Mouse (Mus musculus) embryonic facial prominence, embryonic 10.5 days (tissue): ENCODE measurements around the gene Kif2c. TPM values are rescaled to one million over a fixed set of nuclear protein-coding genes. Genes with fewer than 3 reads are reported as not detected.
A peak's percentile ranks its signal among the peaks of the same experiment; 100 is the strongest.

Source experiments
- DNase-seq: peaks from one replicate; pipeline ENCODE4 v3.0.0-alpha.2; 2017; ENCODE audit warnings: low spot score
- H3K27ac ChIP-seq: fragments of 300-500 bp; sonication (generic); replicated peaks from 2 replicates; pipeline ENCODE4 v1.5.1; 2016; ENCODE audit warnings: mild to moderate bottlenecking
- H3K27me3 ChIP-seq: fragments of 300-500 bp; sonication (generic); replicated peaks from 2 replicates; pipeline ENCODE4 v1.6.1; 2016; ENCODE audit warnings: low read depth, mild to moderate bottlenecking; ENCODE audit not compliant: poor library complexity, severe bottlenecking
- H3K36me3 ChIP-seq: fragments of 300-500 bp; sonication (generic); replicated peaks from 2 replicates; pipeline ENCODE4 v1.6.1; 2016; ENCODE audit warnings: mild to moderate bottlenecking, moderate library complexity
- H3K4me1 ChIP-seq: fragments of 300-500 bp; sonication (generic); 2 replicates; pipeline ENCODE4 v1.6.1; 2016
- H3K4me3 ChIP-seq: fragments of 300-500 bp; sonication (generic); 2 replicates; pipeline ENCODE4 v1.5.1; 2016; ENCODE audit warnings: mild to moderate bottlenecking, moderate library complexity
- H3K9me3 ChIP-seq: fragments of 300-500 bp; sonication (generic); 2 replicates; pipeline ENCODE4 v1.6.1; 2016; ENCODE audit warnings: mild to moderate bottlenecking
- WGBS: fragments of 180-500 bp; shearing (Covaris S2); methylation state at CpG from one replicate; pipeline ENCODE4 v1.1.7; 2016; 5-methylcytosine and 5-hydroxymethylcytosine counted together
- polyA plus RNA-seq: library from polyadenylated mRNA; unstranded; fragments of >200 nt; fragmentation: Nextera tagmentation; extraction: Ambion mirVana; gene quantifications from 2 replicates; pipeline ENCODE4 v1.2.1, GENCODE M21; 2016

Gene Kif2c
- polyA plus RNA-seq = 115 and 119 TPM in 2 replicates

DNA sequence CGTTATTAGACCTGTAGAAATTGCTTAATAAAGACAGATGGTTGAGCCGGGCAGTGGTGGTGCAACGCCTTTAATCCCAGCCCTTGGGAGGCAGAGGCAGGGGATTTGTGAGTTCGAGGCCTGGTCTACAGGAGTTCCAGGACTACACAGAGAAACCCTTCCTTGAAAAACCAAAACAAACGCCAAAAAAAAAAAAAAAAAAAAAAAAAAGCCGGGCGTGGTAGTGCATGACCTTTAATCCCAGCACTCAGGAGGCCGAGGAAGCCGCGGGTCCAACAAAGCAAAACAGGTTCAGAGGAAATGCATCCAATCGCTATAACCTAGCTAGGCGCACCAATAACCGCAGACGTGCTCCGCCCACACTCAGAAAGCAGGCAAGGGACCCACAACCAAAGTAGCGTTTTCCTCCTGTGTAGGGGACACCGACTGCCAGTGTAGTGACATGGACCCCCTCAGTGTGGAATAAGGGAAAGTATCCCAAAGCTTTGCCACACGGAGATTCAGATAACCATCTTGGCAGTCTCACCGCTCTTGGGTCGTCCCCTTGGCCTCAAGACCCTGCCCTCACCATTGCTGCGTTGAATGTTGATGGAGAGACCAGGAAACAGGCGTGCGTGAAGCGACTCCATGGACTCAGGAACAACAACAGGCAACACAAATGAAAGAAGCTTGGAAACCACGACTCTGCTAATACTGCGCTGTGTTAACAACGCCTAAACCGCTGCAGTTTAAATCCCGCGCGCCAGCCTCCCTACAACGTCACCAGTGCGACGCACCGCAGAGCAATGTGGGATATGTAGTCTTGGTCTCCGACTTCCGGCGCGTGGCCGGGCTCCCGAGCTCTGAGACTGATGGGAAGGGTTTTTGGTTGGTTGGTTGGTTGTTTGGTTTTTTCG, at the start of gene Kif2c:
Gene Kif2c, minus strand, starts transcription at position 777 of the 896 bp plus-strand sequence.
- WGBS = 1% methylated on average over 42 of the region's 42 CpGs
- Histone ChIP-seq H3K36me3 (peaks cover 32% of the 10 kb centered on the region), H3K4me1 (peaks cover 16% of the 10 kb centered on the region), H3K9me3 (no peaks in the 10 kb centered on the region), H3K27me3 (no peaks in the 10 kb centered on the region), H3K27ac (peak within 1 kb of the TSS; percentile 93), H3K4me3 (peak within 1 kb of the TSS; percentile 88)
- peak; percentile 93 for DNase-seq

DNA sequence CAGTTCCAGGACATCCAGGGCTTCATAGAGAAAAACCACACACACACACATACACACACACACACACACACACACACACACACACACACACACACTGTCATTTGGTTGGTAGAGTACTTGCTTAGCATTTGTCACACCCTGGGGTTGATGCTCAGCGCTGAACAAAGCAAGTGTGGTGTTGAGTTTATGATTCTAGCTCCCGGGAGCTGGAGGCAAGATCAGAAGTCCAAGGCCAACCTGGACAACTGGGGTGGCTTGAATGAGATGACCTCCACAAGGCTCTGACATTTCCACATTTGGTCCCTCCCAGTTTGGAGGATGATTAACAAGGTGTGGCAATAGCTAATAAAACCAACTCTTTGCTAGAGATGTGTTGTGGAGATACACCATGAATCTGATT, 48.8 kb upstream of the Kif2c start:
- WGBS = 84% methylated on average over 2 of the region's 2 CpGs
- no peaks in the 10 kb centered on the region for H3K9me3 ChIP-seq
- H3K27ac ChIP-seq = no peak overlapping the region
- no peak for DNase-seq
- H3K27me3 ChIP-seq = no peaks in the 10 kb centered on the region; the same call in 1 of the 2 replicates
- peaks cover 19% of the 10 kb centered on the region for H3K4me1 ChIP-seq
- H3K36me3 ChIP-seq = no peaks in the 10 kb centered on the region
- no peak overlapping the region for H3K4me3 ChIP-seq

DNA sequence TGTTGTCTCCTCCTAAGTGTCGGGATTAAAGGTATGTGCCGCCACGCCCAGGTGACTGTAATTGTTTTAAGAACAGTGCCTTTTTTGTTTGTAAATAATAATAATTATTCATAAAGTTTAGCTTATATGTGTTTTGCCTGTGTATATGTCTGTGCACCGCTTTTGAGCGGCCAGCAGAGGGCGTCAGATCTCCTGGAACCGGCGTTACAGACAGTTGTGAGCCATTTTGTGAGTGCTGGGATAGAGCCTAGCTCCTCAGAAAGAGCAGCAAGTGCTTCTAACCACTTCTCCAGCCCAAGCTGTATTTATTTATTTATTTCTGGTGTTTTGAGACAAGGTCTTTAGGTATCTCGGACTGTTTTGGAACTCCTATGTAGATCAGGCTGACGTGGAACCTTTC, 47.9 kb upstream of the Kif2c start:
- Histone ChIP-seq H3K4me1 (peaks cover 11% of the 10 kb centered on the region), H3K36me3 (no peaks in the 10 kb centered on the region), H3K4me3 (no peak overlapping the region), H3K27ac (no peak overlapping the region), H3K9me3 (no peaks in the 10 kb centered on the region), H3K27me3 (no peaks in the 10 kb centered on the region; the same call in 1 of the 2 replicates)
- no peak for DNase-seq
- 50% methylated on average over 10 of the region's 10 CpGs for WGBS

DNA sequence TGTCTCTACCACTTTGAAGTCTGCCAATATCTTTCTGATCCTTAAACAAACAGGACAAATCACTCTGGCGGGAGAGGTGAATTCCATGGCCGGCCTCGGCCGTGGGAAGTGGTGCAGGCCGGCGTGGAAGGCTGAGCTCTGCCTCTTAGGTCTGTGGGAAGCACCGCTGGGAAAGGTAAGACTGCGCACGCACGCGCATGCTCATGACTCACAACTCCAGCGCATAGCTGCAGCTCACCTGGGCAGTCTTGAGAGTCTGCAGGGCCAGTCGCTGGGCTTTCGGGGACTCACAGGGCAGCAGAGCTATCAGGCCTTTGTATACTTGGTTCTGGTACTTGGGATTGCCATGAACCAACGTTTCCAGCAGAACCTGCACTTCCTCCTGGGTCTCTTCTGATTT, 47.2 kb upstream of the Kif2c start:
- Histone ChIP-seq H3K4me3 (no peak overlapping the region), H3K27me3 (no peaks in the 10 kb centered on the region; the same call in 1 of the 2 replicates), H3K4me1 (peaks cover 9% of the 10 kb centered on the region), H3K27ac (no peak overlapping the region), H3K9me3 (no peaks in the 10 kb centered on the region), H3K36me3 (no peaks in the 10 kb centered on the region)
- 75% methylated on average over 15 of the region's 15 CpGs for WGBS
- DNase-seq = no peak

DNA sequence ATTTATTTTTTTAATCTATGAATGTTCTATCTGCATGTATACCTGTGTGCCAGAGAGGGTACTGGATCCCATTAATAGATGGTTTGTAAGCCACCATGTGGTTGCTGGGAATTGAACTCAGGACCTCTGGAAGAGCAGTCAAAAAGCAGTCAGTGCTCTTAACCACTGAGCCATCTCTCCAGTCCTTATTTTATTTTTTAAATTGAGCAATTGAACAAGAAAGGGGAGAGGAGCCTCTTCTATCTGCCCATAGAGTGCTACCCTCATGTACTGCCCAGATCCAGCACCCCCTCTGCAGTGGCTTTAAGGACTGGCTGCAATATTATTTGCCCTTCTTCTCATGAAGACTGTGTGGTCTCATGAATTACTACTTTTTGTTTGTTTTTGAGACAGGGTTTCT, 42.8 kb upstream of the Kif2c start:
- Histone ChIP-seq H3K4me1 (0 out of 2 replicates have a peak, but pooled peaks cover 3% of the 10 kb centered on the region), H3K36me3 (no peaks in the 10 kb centered on the region), H3K4me3 (no peak overlapping the region), H3K27me3 (no peaks in the 10 kb centered on the region; the same call in 1 of the 2 replicates), H3K9me3 (no peaks in the 10 kb centered on the region), H3K27ac (no peak overlapping the region)
- no peak for DNase-seq

DNA sequence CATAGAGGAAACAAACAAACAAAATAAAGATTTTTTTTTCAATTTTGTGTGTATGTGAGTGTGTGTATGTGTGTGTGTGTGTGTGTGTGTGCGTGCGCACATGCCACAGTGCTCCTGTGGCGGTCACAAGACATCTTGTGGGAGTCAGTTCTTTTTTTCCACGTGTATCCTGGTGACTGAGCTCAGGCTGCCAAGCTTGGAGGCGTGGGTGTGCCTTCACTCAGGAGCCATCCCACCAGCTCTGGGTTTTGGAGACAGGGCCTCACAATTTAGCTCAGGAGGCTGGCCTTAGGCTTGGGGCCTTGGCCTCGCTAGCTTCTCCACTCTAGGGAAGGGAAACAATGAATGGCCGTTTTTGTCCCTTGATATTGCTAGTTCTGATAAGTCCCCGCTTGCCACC, 41.7 kb upstream of the Kif2c start:
- H3K4me3 ChIP-seq = no peak overlapping the region
- no peaks in the 10 kb centered on the region; the same call in 1 of the 2 replicates for H3K27me3 ChIP-seq
- DNase-seq = no peak
- H3K36me3 ChIP-seq = no peaks in the 10 kb centered on the region
- H3K27ac ChIP-seq = no peak overlapping the region
- H3K9me3 ChIP-seq = no peaks in the 10 kb centered on the region
- 79% methylated on average over 8 of the region's 8 CpGs for WGBS
- H3K4me1 ChIP-seq = 0 out of 2 replicates have a peak, but pooled peaks cover 3% of the 10 kb centered on the region

DNA sequence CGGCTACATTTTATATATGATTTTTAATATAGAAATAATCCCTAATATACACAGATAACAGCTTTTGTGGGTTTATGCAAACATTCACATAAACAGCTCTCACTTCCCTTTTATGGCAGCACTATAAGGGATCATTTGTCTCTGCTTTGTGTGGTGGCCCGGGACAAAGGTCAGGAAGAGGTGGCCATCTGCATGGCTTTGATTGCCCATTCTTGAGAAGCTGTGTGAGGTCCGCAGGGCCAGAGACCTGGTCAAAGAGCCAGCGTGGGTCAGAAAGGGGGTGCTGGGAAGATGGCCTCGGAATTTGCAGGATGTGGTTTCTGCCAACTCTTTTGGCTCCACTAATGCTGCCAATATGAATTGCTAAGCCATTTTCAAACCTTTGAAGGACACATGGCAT, 40.6 kb upstream of the Kif2c start:
- H3K27ac ChIP-seq = no peak overlapping the region
- H3K4me3 ChIP-seq = no peak overlapping the region
- no peak for DNase-seq
- H3K4me1 ChIP-seq = no peaks in the 10 kb centered on the region
- 57% methylated on average over 5 of the region's 5 CpGs for WGBS
- no peaks in the 10 kb centered on the region for H3K36me3 ChIP-seq
- no peaks in the 10 kb centered on the region for H3K27me3 ChIP-seq
- H3K9me3 ChIP-seq = no peaks in the 10 kb centered on the region

DNA sequence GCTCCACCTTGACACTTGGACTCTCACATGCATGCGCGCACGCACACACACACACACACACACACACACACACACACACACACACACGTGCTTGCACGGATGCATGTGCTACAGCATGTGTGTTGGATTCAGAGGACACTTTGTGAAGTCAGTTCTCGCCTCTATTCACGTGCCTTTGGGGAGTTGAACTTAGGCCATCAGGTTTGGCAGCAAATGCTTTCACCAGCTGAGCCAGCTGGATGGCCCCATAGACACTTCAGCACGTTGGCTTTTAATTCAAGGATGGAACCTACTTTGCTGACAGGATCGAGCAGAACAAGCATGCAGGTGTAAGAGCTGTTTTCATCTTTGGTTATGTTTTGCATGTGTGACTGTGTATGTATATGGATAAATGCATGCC, 39.4 kb upstream of the Kif2c start:
- Histone ChIP-seq H3K4me1 (no peaks in the 10 kb centered on the region), H3K27ac (no peak overlapping the region), H3K36me3 (no peaks in the 10 kb centered on the region), H3K27me3 (no peaks in the 10 kb centered on the region), H3K9me3 (no peaks in the 10 kb centered on the region), H3K4me3 (no peak overlapping the region)
- no peak for DNase-seq
- 82% methylated on average over 9 of the region's 9 CpGs for WGBS

DNA sequence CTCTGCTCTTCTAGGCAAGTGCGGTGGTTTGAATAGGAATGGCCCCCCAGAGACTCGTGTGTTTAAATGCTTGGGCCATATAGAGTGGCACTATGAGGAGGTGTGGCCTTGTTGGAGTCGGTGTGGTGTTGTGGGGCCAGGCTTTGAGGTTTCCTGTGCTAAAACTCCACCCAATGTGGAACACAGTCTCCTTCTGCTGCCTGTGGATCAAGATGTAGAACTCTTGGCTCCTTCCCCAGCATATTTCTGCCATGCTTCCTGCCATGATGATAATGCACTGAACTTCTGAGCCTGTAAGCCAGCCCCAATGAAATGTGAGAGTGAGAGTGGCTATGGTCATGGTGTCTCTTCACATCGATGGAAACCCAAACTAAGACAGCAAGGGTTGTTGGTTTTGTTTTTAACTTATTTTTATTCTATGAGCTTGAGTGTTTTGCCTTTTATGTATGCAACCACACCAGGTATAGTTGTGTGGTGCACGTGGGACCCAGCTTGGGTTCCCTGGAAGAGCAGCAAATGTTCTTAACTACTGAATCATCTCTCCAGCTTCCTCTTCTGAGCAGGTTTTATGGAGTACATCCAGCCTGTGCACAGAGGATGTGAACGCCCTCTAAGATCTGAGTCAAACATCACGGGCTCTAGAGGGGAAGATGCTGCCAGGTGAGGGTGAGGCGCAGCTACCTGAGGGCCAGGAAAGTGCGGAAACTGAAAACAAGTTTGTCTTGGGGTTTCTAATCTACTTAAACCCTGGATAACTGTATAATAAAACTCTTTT, 38.5 kb upstream of the Kif2c start:
- 80% methylated on average over 9 of the region's 9 CpGs for WGBS
- no peak for DNase-seq
- Histone ChIP-seq H3K27ac (no peak overlapping the region), H3K9me3 (no peaks in the 10 kb centered on the region), H3K27me3 (no peaks in the 10 kb centered on the region), H3K36me3 (no peaks in the 10 kb centered on the region), H3K4me1 (no peaks in the 10 kb centered on the region), H3K4me3 (no peak overlapping the region)

DNA sequence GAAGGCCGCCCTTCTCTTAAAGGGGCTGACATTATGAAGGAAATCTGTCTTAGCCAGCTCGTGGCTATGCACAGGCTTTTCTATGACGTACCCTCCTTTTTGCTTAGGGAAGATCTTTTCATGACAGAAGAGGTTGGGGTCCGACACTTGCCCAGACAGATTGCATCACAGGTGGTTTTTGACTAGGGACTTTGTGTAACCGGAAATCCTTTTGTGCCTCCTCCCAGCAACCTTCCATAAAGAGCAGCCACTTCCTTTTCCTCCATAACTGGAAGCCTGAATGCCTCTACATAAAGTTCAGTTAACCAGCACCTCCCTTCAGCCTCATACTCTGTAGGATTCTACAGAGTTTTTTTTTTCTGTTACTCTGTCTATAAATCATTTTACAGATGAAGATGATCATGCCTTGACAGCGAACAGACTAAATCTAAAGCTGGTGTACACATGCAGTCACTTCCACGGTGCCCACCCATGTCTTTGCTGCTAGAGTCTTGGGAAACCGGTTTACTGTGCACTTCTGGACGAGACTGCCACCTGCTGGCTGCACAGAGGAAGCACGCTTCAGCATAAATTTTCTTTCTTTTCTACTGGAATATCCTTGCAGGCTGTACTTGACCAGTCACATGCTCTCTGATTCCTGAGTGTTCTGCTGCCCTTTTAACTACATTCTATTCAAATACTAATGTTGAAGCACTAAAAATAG, 36.2 kb upstream of the Kif2c start:
- WGBS = 40% methylated on average over 10 of the region's 10 CpGs
- Histone ChIP-seq H3K36me3 (no peaks in the 10 kb centered on the region), H3K27ac (no peak overlapping the region), H3K4me3 (no peak overlapping the region), H3K27me3 (no peaks in the 10 kb centered on the region), H3K4me1 (peaks cover 2% of the 10 kb centered on the region; the same call in 1 of the 2 replicates), H3K9me3 (no peaks in the 10 kb centered on the region)
- peak; percentile 70 for DNase-seq

DNA sequence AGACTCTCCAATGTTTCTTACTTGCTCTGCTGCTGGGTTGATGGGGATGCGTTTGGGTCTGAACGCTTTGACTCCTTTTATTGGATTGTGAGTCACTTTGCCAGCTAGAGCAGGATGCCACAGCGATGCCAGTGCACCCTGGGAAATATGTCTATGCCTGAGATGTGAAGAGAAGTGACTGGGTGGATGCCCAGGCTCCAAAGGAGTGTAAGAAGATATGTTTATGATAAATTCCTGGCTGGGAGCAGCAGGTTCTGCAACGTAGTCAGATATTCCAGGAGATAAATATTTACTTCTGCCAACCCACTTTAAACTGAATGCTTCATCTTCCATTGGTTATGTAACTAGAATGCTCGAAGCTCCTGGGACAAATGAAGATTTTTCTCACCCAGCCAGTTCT, 34.6 kb upstream of the Kif2c start:
- H3K9me3 ChIP-seq = no peaks in the 10 kb centered on the region
- DNase-seq = no peak
- WGBS = 76% methylated on average over 5 of the region's 5 CpGs
- H3K4me3 ChIP-seq = no peak overlapping the region
- no peaks in the 10 kb centered on the region for H3K27me3 ChIP-seq
- H3K36me3 ChIP-seq = no peaks in the 10 kb centered on the region
- H3K27ac ChIP-seq = no peak overlapping the region
- peaks cover 15% of the 10 kb centered on the region for H3K4me1 ChIP-seq

DNA sequence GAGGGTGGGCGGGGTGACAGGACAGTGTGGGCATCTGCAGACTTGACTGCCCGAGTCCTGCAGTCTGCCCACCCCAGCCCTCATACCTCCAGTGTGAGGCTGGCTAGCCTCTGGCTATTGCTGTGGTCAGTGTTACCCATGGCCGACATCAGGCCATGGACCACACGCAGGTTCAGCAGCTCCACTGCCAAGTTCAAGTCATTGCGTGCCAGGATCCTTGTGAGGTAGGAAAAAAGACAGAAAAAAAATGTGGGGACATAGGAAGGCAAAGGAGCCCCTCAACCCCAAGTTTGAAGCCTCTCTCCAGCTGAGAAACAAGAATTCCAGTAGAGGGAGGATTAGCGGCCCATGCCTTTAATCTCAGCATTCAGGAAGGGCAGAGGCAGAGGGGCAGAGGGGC, 31.8 kb upstream of the Kif2c start:
- H3K27me3 ChIP-seq = no peaks in the 10 kb centered on the region
- no peaks in the 10 kb centered on the region for H3K9me3 ChIP-seq
- H3K36me3 ChIP-seq = no peaks in the 10 kb centered on the region
- 83% methylated on average over 6 of the region's 6 CpGs for WGBS
- no peak overlapping the region for H3K4me3 ChIP-seq
- DNase-seq = no peak
- H3K4me1 ChIP-seq = peaks cover 18% of the 10 kb centered on the region
- no peak overlapping the region for H3K27ac ChIP-seq
